ENCODE assay signal across 8 mouse cellular contexts in the genomic region with DNA sequence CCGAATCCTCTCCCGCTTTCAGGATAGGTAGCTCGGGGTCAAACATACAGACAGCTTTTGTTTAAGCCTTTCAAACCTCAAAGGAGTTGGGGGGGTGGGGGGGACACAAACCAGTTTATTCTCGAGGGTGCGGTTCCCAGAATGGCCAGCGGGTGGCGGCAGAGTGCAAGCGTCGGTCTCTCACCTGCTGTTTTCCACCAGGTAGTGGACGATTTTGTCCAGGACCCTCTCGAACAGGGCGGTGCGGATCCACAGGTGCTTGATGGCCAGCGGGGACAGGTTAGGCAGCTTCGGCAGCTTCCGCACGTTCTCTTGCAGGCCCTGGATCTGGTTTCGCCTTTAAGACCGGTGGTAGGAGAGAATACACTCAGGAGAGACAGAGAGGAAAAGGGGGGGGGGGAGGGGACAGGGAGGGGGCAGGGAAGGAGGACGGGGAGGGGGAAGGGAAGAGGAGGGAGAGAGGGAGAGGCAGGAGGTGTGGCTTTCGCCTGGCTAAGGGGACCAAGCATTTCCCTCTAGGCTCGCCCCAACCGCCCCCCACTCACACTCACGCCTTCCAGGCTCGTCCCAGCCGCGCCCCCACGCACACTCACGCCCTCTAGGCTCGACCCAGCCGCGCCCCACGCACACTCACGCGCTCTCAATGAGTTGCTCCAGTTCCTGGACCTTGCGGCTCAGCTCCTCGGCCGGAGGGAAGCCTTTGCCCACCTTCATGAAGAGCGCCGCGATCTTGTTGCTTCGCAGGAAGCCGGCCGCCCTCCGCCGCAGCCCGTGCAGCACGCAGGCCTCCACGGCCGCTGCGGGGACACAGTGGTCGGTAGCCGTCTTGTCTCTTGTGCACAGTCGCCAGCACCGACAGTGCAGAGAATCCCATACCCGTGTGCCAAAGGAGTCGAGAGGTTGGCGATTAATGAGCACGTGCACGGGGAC. TPM values are rescaled to one million over a fixed set of nuclear protein-coding genes. Genes with fewer than 3 reads are reported as not detected.
DNase-seq lines count a peak whose midpoint lies in the region; ATAC-seq lines count a peak whose summit lies in the region.

No protein-coding gene starts in this region.

- no peak for ATAC-seq in monocyte, adult 5-6 weeks (replicated peaks; ENCODE audit: insufficient number of reproducible peaks, low FRiP score, low TSS enrichment, poor library complexity, severe bottlenecking)

- intact Hi-C loops in heart, postnatal 10 days (cut with DNase I) = no loop called here

- DNase-seq in right cerebral cortex, adult 2 months (ENCODE audit: low spot score in 2 of 2) = peak; percentile 77 to 82
- no peak for DNase-seq in right cerebral cortex, postnatal 36 days (ENCODE audit: low spot score in 2 of 2)
- peak; percentile 93 to 94 for DNase-seq in cerebellum, postnatal 25 days
- peak; percentile 17 to 58 for DNase-seq in heart, postnatal 10 days
- DNase-seq in kidney, postnatal 36 days = peak; percentile 61 to 87
- DNase-seq in lung, postnatal 10 days = peak; percentile 69
- peak; percentile 16 to 63 for DNase-seq in spleen, postnatal 10 days (ENCODE audit: low spot score in 2 of 2)

RNA-seq across cellular contexts. Expression of gene Sgsm1, which starts 23.7 kb away (rescaled TPM):
- 1 to 10 TPM in 1 of 2 experiments, under 1 TPM in 1; 0.74 to 1.1 TPM for total RNA-seq in heart, postnatal 10 days (2021)
- total RNA-seq in monocyte, adult 5-6 weeks (2017) = 0.43 TPM in 1 of 3 replicates, not detected in the others

Comparison
In these comparisons a context has a peak if more than half of its experiments do, and no peak if none do; other contexts are left out.
1. DNase-seq: peak in right cerebral cortex, adult 2 months (2 of 2), cerebellum, postnatal 25 days (2 of 2), heart, postnatal 10 days (2 of 2), kidney, postnatal 36 days (2 of 2), lung, postnatal 10 days (single experiment) and spleen, postnatal 10 days (2 of 2); none in right cerebral cortex, postnatal 36 days (0 of 2).